Mouse (Mus musculus) heart, embryonic 12.5 days (tissue): Measurements from ENCODE around the gene Gm10073. TPM values are rescaled to one million over a fixed set of nuclear protein-coding genes. Genes with fewer than 3 reads are reported as not detected.
A peak's percentile ranks its signal among the peaks of the same experiment; 100 is the strongest.
"Not testable (repeated sequence)": the region's sequence is repeated elsewhere in the genome, so short reads cannot be mapped to it uniquely, and the experiment has no call there.

Experiments used
- ATAC-seq: fragments of 200-750 bp; cut with Nextera tagmentation; 2 replicates; pipeline ENCODE4 v1.8.0; 2017; ENCODE audit warnings: moderate TSS enrichment, moderate library complexity; ENCODE audit not compliant: insufficient number of reproducible peaks, low FRiP score
- H3K27ac ChIP-seq: fragments of 300-500 bp; sonication (generic); 2 replicates; pipeline ENCODE4 v1.5.1; 2016; ENCODE audit warnings: mild to moderate bottlenecking, moderate library complexity; ENCODE audit not compliant: poor library complexity, severe bottlenecking
- H3K27me3 ChIP-seq: fragments of 300-500 bp; sonication (generic); replicated peaks from 2 replicates; pipeline ENCODE4 v1.6.1; 2016; ENCODE audit warnings: mild to moderate bottlenecking, moderate library complexity
- H3K36me3 ChIP-seq: fragments of 300-500 bp; sonication (generic); 2 replicates; pipeline ENCODE4 v1.6.1; 2016; ENCODE audit warnings: mild to moderate bottlenecking, moderate library complexity
- H3K4me1 ChIP-seq: fragments of 300-500 bp; sonication (generic); replicated peaks from 2 replicates; pipeline ENCODE4 v1.6.1; 2016; ENCODE audit warnings: mild to moderate bottlenecking
- H3K4me2 ChIP-seq: fragments of 300-500 bp; sonication (generic); 2 replicates; pipeline ENCODE4 v1.6.1; 2016; ENCODE audit warnings: mild to moderate bottlenecking, moderate library complexity
- H3K4me3 ChIP-seq: fragments of 300-500 bp; sonication (generic); 2 replicates; pipeline ENCODE4 v1.5.1; 2016; ENCODE audit warnings: mild to moderate bottlenecking
- H3K9ac ChIP-seq: fragments of 300-500 bp; sonication (generic); 2 replicates; pipeline ENCODE4 v1.6.1; 2016; ENCODE audit warnings: mild to moderate bottlenecking, moderate library complexity
- H3K9me3 ChIP-seq: fragments of 300-500 bp; sonication (generic); replicated peaks from 2 replicates; pipeline ENCODE4 v1.6.1; 2016; ENCODE audit warnings: mild to moderate bottlenecking, moderate library complexity
- WGBS: fragments of 180-500 bp; shearing (Covaris S2); methylation state at CpG from one replicate; pipeline ENCODE4 v1.1.7; 2016; 5-methylcytosine and 5-hydroxymethylcytosine counted together
- polyA plus RNA-seq: library from polyadenylated mRNA; unstranded; fragments of >200 nt; fragmentation: Nextera tagmentation; extraction: Ambion mirVana; gene quantifications from 2 replicates; pipeline ENCODE4 v1.2.1, GENCODE M21; 2016

The Gm10073 gene
- polyA plus RNA-seq, 1 experiment from 2014 or later, result 4.1 TPM

DNA sequence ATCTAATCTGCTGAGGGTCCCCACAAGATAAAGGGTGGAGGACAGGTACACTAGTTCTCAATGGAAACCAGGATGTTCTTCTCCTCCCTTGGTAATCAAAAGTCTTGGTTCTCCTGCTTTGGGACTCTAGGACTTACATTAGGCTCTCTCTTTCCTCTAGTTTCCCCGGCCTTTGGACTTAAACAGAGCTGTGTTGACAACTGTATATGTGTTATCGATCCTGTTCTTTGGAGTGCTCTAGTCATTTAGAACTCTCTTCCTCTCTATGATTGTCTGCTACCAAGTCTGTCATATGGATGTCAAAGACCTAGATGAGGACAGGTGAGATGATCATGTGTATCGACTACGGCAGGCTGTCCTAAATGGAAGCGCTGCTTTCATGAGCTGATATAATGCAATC lies 23.8 kb upstream of the Gm10073 start:
- Histone ChIP-seq H3K9ac (no peak overlapping the region), H3K9me3 (no peaks in the 10 kb centered on the region), H3K27me3 (peaks cover 24% of the 10 kb centered on the region), H3K4me1 (no peaks in the 10 kb centered on the region), H3K4me3 (no peak overlapping the region), H3K4me2 (no peak overlapping the region), H3K36me3 (no peaks in the 10 kb centered on the region), H3K27ac (no peak overlapping the region)
- no peak for ATAC-seq
- WGBS, result 89% methylated on average over 5 of the region's 5 CpGs

DNA sequence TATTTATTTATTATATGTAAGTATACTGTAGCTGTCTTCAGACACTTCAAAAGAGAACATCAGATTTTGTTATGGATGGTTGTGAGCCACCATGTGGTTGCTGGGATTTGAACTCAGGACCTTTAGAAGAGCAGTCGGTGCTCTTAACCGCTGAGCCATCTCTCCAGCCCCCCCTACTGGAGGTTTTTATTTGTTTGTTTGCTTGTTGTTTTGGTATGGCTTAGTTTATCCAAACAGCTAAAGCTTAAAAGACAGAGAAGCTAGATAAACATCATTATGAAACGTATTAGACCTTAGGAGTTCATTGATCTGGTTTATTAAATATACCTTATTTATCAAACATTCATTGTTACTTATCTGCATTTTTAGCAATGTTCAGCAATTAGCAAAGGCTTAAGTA lies 22.4 kb upstream of the Gm10073 start:
- not testable (repeated sequence) for H3K27ac ChIP-seq, H3K9ac ChIP-seq, H3K9me3 ChIP-seq, H3K4me1 ChIP-seq, ATAC-seq, H3K4me2 ChIP-seq, H3K4me3 ChIP-seq, H3K36me3 ChIP-seq
- H3K27me3 ChIP-seq, result peaks cover 15% of the 10 kb centered on the region
- WGBS, result 93% methylated on average over 3 of the region's 3 CpGs

DNA sequence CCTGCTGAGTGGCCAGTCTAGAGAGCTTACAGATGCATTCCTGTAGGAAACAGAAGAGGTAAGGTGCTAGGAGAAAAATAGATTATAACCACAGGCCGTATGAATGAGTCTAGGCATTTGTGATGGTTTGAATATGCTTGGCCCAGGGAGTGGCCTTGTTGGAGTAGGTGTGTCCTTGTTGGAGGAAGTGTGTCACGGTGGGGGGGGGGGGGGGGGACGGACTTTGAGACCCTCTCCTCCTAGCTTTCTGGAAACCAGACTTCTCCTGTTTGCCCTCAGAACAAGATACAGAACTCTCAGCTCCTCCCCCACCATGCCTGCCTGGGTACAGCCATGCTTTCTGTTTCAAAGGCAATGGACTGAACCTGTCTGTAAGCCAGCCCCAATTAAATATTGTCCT lies 19.2 kb upstream of the Gm10073 start:
- no peak overlapping the region for H3K27ac ChIP-seq
- H3K36me3 ChIP-seq, result no peaks in the 10 kb centered on the region
- H3K4me1 ChIP-seq, result peaks cover 10% of the 10 kb centered on the region
- 0 out of 2 replicates have a peak, but pooled peaks cover 6% of the 10 kb centered on the region for H3K27me3 ChIP-seq
- no peak overlapping the region for H3K4me3 ChIP-seq
- H3K9me3 ChIP-seq, result no peaks in the 10 kb centered on the region
- no peak overlapping the region for H3K9ac ChIP-seq
- H3K4me2 ChIP-seq, result no peak overlapping the region
- no peak for ATAC-seq
- 62% methylated on average over 3 of the region's 3 CpGs for WGBS

DNA sequence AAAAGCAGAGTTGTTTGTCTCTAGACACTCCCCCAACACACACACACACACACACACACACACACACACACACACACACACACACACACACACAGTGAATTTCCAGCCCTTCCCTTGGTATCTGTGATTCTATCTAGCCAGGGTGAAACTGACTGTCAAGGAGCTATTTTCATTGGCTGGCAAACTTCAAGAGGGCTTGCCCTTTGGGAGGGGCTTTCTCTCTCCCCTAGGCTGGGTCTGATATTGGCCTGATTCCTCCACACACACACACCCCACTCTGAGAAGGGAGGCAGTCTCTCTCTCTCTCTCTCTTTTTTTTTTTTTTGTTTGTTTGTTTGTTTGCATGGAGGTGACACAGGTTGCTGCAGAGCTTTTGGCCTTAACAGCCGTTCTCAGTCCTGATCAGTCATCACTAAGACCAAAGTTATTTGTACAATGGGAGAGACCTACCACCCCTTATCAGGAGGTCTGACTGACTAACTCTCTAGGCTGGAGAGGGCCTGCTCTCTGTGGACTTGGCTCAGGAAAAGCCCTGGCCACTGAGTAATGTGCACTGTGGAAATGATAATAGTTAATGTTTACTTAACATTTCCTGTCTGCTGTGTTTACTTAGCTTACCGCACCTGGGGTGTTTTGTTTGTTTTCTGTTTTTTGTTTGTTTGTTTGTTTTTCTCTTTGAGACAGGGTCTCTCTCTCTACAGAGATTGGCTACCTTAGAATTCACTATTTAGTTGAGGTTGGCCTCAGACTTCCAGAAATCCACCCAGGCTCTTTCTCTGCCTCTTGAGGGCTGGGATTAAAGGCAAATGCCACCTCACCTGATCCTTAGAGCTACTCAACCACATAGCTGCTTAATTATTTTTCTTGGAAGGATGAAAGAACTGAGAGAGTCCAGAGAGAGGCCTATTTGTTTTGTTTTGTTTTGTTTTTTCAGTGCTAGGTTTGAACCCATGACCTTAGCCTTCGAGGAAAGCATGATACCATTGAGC lies 15.5 kb upstream of the Gm10073 start:
- no peak for ATAC-seq
- H3K4me1 ChIP-seq, result peaks cover 10% of the 10 kb centered on the region
- H3K4me2 ChIP-seq, result no peak overlapping the region
- no peak overlapping the region for H3K9ac ChIP-seq
- no peak overlapping the region for H3K4me3 ChIP-seq
- H3K9me3 ChIP-seq, result no peaks in the 10 kb centered on the region
- WGBS, result 25% methylated on average over 3 of the region's 3 CpGs
- H3K27ac ChIP-seq, result no peak overlapping the region
- H3K27me3 ChIP-seq, result 0 out of 2 replicates have a peak, but pooled peaks cover 6% of the 10 kb centered on the region
- H3K36me3 ChIP-seq, result no peaks in the 10 kb centered on the region

DNA sequence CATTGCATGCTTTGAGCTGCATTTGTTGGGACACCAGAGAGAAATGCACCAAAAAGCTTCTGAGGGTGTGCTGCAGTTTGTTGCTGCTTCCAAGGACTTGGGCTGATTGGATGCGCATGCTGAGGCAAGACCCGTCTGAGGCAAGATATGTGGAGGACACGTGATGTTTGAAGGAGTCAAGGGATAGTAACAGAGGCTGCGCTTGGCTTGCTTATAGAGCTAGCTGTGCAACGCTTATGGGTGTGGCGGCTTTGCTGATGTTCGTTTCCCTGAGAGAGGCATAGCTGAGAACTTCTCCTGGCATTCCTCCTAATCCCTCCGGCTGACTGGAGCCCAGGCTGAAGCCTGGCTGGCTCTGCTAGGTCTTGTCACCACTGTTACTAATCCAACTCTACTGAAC lies 13.6 kb upstream of the Gm10073 start:
- H3K4me3 ChIP-seq, result no peak overlapping the region
- H3K36me3 ChIP-seq, result no peaks in the 10 kb centered on the region
- H3K9ac ChIP-seq, result no peak overlapping the region
- H3K27ac ChIP-seq, result no peak overlapping the region
- no peak overlapping the region for H3K4me2 ChIP-seq
- 0 out of 2 replicates have a peak, but pooled peaks cover 6% of the 10 kb centered on the region for H3K27me3 ChIP-seq
- H3K9me3 ChIP-seq, result peaks cover 5% of the 10 kb centered on the region; the same call in 1 of the 2 replicates
- 79% methylated on average over 8 of the region's 8 CpGs for WGBS
- ATAC-seq, result no peak
- peaks cover 10% of the 10 kb centered on the region for H3K4me1 ChIP-seq

DNA sequence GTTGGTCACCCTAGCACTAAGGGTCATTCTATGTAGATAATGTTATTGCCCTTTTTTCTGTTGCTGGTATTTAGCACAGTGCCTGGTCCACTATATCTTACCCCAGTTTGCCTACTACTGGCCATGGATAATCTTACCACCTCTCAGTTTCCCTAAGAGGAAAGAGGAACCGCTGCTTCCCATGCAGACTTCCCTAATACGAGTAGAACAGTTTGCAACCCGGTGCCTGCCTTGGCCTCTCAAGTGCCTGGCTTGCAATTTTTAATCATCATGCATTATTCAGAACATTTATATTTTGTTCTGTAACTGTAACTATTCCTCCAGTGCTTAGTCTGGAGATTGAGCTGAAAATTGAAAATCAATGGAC lies 12.4 kb upstream of the Gm10073 start:
- 79% methylated on average over 3 of the region's 3 CpGs for WGBS
- H3K4me2 ChIP-seq, result no peak overlapping the region
- no peak for ATAC-seq
- no peaks in the 10 kb centered on the region for H3K36me3 ChIP-seq
- H3K4me3 ChIP-seq, result no peak overlapping the region
- H3K9ac ChIP-seq, result no peak overlapping the region
- H3K27ac ChIP-seq, result no peak overlapping the region
- H3K27me3 ChIP-seq, result 0 out of 2 replicates have a peak, but pooled peaks cover 1% of the 10 kb centered on the region
- peaks cover 5% of the 10 kb centered on the region; the same call in 1 of the 2 replicates for H3K9me3 ChIP-seq
- H3K4me1 ChIP-seq, result peaks cover 10% of the 10 kb centered on the region

DNA sequence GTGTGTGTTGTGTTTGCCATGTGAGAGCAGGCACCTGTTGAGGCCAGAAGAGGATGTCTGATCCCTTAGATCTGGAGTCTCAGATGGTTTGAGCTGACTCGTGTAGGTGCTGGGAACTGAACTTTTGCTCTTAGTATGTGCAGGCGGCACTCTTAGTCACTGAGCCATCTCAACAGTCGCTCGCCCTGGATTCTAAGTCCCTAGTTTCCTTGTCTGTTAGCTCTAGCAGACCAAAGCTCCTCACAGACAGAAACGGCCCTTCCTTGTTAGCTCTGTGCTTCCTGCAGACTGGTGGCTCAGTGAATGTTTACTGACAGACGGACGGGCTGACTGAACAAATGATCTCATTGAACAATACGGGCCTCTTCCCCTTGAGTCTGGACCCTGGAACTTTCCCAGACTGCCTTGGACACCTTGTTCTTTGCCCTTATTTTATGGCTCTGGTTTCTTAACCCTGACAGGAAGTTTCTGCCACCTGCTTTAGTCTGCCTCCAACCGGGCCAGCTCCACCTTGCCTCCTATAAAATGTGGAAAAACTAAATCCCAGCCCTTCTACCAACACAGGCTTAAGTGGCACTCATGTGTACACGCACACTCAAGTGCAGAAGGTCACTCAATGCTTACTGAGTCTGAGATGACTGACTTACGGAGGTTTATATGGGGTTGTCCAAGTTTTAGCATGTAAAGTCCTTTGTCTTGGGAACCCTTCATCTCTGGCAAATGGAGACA lies 11.8 kb upstream of the Gm10073 start:
- H3K27ac ChIP-seq, result no peak overlapping the region
- no peaks in the 10 kb centered on the region for H3K27me3 ChIP-seq
- H3K4me1 ChIP-seq, result peaks cover 10% of the 10 kb centered on the region
- H3K9ac ChIP-seq, result no peak overlapping the region
- no peaks in the 10 kb centered on the region for H3K36me3 ChIP-seq
- no peak overlapping the region for H3K4me2 ChIP-seq
- H3K9me3 ChIP-seq, result peaks cover 5% of the 10 kb centered on the region; the same call in 1 of the 2 replicates
- WGBS, result 63% methylated on average over 11 of the region's 11 CpGs
- ATAC-seq, result no peak
- no peak overlapping the region for H3K4me3 ChIP-seq

DNA sequence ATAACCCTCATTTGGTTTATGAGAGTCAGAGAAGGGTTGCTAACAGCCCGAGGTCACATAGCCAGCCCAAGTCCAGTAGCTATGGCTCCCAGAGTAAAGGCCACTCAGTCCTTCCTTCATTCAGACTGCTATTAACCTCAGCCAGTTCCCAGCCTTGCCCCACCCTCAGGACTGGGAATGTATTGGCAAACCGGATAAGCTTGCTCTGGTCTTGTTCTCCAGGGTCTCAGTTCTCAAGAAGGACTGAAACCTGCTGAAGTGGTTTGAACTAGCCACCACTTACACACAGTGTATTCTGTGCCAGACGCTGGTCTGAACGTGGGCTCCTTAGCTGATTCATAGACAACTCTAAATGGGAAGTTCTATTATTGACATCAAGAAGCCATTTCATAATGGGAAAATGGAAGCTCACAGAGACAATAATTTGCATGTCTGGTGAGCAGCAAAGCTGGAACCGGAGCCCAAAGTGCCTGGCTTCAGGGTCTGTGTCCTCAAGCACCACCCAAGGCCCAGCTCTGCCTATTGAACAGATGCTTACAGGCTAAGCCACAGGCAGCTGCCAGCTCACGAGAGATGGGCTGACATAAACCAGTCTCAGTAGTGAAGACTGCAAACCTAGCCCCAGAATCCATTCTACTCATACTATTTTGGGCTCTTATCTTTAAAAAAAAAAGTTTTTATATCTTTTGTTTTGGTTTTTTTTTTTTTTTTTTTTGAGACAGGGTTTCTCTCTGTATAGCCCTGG lies 8.3 kb upstream of the Gm10073 start:
- Histone ChIP-seq H3K9ac (no peak overlapping the region), H3K27me3 (no peaks in the 10 kb centered on the region), H3K36me3 (no peaks in the 10 kb centered on the region), H3K4me2 (no peak overlapping the region), H3K4me1 (peaks cover 11% of the 10 kb centered on the region), H3K9me3 (peaks cover 5% of the 10 kb centered on the region; the same call in 1 of the 2 replicates), H3K4me3 (no peak overlapping the region), H3K27ac (no peak overlapping the region)
- 66% methylated on average over 6 of the region's 6 CpGs for WGBS
- ATAC-seq, result no peak

DNA sequence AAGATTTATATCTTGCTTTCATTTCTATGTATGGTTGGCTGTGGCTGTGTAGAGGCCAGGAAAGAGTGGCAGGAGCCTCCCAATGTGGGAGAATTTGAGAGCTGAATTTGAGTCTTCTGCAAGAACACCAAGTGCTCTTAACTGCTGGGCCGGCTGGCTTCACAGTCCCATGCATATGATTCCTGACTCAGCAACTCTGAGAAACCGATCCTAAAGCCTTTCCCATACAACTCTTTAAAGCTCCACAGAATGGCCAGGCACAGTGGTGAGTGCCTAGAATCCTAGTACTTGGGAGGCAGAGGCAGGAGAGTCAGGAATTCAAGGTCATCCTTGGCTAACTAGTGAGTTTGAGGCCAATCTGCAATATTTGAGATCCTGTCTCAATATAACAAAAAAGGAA lies 6.2 kb upstream of the Gm10073 start:
- Histone ChIP-seq H3K4me2 (no peak overlapping the region), H3K9me3 (peaks cover 5% of the 10 kb centered on the region; the same call in 1 of the 2 replicates), H3K4me3 (no peak overlapping the region), H3K27me3 (no peaks in the 10 kb centered on the region), H3K36me3 (no peaks in the 10 kb centered on the region), H3K9ac (no peak overlapping the region), H3K4me1 (peaks cover 12% of the 10 kb centered on the region), H3K27ac (no peak overlapping the region)
- no peak for ATAC-seq
- WGBS, result 69% methylated on average over 2 of the region's 2 CpGs

DNA sequence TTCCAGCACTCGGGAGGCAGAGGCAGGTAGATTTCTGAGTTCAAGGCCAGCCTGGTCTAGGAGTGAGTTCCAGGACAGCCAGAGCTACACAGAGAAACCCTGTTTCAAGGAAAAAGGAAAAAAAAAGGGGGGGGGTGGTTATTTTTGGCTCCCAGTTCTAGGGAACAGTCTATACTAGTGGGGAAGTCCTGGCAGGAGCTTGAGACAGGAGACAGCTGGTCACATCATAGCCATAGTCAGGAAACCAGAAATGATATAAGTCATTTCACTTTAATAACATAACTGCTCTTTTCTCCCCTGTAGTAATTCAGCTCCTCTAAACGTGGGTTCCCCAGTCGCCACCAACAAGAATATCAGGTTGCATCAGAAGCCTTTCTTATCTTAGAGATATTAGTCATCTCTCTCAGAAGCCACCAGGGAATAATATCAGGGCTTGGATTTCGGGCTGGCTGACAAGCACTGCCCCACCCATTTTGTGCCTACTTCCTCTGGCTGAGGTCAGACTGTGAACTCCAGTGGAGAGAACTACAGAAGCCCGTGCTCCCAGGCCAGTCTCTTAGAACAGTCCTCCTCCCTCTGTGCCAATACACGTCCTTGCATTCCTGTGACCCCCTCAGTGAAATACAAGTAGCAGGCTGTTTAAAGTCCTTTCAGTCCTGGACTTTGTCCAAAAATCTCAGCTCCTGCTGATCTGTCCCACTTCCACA lies 3.7 kb upstream of the Gm10073 start:
- Histone ChIP-seq H3K4me3 (no peak overlapping the region), H3K36me3 (no peaks in the 10 kb centered on the region), H3K9me3 (no peaks in the 10 kb centered on the region), H3K27ac (0 out of 2 replicates have a peak overlapping the region, but pooled peaks have one; percentile 6), H3K4me1 (peaks cover 12% of the 10 kb centered on the region), H3K27me3 (no peaks in the 10 kb centered on the region), H3K4me2 (no peak overlapping the region), H3K9ac (no peak overlapping the region)
- ATAC-seq, result peak; percentile 59; the same call in 1 of the 2 replicates
- 18% methylated on average over 6 of the region's 6 CpGs for WGBS
